Mouse (Mus musculus) Muller cell, postnatal 12 days (primary cell): ENCODE measurements around the gene Mmd2.
A peak's percentile ranks its signal among the peaks of the same experiment; 100 is the strongest.

Experiments used
- DNase-seq: peaks from one replicate; pipeline ENCODE4 v3.0.0-alpha.2; 2015; ENCODE audit errors: inconsistent ontology term

Gene Mmd2

DNA sequence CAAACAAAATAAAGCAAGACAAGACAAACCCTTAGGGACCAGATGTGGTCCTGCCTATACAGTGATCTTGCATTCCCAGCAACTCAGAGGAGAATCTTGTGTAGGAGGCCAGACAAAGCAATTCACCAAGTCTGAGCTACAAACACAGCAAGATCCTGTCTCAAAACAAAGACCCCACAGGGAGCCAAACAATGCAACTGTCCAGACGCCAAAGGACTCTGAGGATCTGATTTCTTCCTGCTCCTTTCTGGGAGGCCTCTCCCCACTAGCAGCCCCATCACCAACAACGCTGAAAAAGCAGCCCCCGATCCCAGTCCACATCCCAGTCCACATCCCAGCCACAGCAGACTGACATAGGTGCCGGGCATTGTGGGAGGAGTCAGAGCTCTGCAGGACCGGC is 62.3 kb downstream of the Mmd2 start:
- DNase-seq, result peak; percentile 27

GRCm38 (mm10) chr5:142545014-142545795 is 63.4 kb downstream of the Mmd2 start:
- peak; percentile 51 for DNase-seq

DNA sequence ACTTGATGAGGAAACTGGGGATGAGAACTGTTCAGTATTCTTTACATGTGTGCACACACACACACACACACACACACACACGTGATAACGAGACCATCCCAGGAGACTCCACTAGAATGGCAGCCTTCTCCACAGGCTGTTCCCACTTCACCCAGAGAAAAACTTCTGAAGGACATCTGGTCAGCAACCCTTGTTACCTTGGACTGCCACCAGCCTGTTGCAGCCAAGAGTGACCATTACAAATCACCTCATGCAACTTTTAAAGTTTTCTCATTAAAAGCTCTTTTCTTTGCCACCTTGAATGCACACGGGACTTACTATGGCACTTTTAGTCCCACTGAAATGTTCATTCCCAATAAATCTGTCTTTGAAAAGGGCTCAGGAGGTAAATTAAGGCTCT is 71.3 kb downstream of the Mmd2 start:
- DNase-seq, result no peak

DNA sequence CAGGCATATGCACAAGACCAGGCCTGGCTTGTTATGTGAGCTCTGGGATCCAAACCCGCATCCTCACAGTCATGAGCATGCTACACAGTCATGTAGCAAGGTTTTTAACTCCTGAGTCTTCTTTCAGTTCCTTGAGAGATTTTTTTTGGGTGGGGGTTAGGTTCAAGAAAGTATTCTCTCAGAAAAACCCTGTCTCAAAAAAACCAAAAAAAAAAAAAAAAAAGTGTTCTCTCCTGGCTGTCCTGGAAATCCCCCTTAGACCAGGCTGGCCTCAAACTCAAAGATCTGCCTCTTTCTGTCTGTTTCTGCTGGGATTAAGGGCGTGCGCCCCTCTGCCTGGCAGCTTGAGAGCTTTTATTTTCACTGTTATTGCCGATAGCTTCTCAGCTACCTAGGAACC is 73.2 kb downstream of the Mmd2 start:
- no peak for DNase-seq

DNA sequence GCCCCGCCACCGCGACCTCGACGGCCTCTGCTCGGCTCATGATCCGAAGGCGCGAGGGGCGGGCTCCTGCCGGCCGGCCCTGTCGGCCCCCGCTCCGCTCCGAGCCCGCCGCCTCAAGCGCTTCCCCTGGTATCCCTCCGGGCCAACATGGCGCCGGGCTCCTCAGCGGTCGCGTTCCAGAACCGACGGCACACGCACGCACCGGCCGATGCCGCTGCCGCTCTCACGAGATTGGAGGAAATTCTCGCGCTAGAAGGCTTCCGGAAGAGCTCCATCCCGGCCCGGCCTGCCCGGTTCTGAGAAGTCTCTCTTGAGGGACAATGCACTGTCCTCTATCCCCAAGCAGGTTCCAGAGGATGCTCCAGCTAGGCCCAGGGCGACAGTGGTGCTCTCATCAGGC is 78.7 kb downstream of the Mmd2 start, which contains the start of gene Papolb:
Gene Papolb (minus strand): TSS at position 162 of the 400 bp plus-strand sequence.
- DNase-seq, result no peak

GRCm38 (mm10) chr5:142524711-142525464 is 83.7 kb downstream of the Mmd2 start:
- DNase-seq, result no peak

GRCm38 (mm10) chr5:142521195-142521866 is 87.3 kb downstream of the Mmd2 start:
- no peak for DNase-seq

DNA sequence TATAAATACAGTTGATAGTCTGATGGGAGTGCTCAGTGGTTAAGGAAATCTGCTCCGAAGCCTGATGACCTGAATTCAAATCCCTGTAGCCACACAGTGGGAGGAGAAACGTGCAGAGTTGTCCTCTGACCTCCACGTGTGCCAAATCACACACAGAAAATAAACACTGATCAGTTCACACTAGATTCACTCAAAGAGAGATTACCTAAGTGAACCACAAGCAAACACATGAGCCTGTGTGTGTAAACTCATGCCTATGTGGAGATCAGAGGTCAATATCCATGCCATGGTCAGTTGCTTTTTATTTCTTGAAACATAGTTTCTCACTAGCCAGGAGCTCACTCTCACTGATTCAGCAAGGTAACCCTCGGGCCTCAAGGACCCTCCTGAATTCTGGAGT is 88.2 kb downstream of the Mmd2 start:
- DNase-seq, result no peak

DNA sequence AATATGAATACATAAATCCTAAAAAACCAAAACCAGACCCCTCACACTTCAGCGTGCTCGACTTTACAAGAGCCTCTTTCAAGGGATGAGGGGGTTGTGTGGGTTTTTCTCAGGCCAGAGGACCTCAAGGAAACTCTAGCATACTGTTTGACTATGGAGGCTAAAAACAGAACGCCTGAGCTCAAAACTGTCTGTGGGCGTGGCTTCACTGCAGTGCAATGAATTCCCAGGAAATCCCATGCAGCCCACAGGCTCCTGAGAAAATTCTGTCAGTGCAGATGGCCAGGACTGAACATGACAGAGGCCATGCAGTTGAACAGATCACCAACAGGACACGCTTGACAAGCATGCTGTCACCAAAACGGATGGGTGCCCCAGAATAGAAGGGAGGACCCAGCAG is 89.6 kb downstream of the Mmd2 start:
- no peak for DNase-seq
